Mouse (Mus musculus): ENCODE data around the gene Wdr81. TPM values are rescaled to one million over a fixed set of nuclear protein-coding genes. Genes with fewer than 3 reads are reported as not detected.

The Wdr81 gene
- polyA plus RNA-seq, 1 experiment, result 17.3 TPM

DNA sequence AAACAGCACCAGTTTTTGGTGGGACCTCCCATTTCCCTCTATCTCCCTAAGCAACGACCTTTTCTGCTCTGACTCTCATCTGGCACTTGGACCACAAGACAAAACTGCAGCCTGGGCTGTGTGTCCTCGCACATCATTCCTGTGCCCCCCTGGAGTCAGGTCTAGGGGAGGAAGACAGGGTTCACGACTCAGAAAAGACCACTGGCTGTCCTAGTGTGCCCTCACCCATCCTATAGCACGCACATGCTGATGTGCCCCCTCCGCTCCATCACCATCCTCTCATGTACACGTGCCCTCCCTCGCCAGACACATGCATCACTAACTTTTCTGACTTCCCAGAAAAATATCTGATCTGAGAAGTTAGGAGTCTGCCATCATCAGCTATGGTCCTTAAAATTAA lies 34.5 kb downstream of the Wdr81 start:
- peaks cover 30% of the 10 kb centered on the region for H3K36me3 ChIP-seq (ENCODE audit: control insufficient read depth, insufficient read depth)
- no peak overlapping the region for H3ac ChIP-seq (ENCODE audit: control insufficient read depth, insufficient read length)
- peak overlapping the region; percentile 88 for H3K4me2 ChIP-seq (ENCODE audit: low read depth)
- TF ChIP-seq POLR2AphosphoS2 (IDR thresholded peaks at IDR 0.05; ENCODE audit: insufficient read length, low read depth) (peak; percentile 53), SRF (IDR thresholded peaks at IDR 0.05; ENCODE audit: control insufficient read depth, insufficient read length, low read depth) (no peak), MYOD1 (IDR thresholded peaks at IDR 0.05; ENCODE audit: control insufficient read depth in 1 of 3, insufficient read length in 2 of 3, low read depth in 2 of 3) (no peak), TCF12 (IDR thresholded peaks at IDR 0.05; ENCODE audit: insufficient read depth, poor library complexity, severe bottlenecking) (no peak), POLR2A (IDR thresholded peaks at IDR 0.05; ENCODE audit: insufficient read length, low read depth) (peak; percentile 26), MYOG (IDR thresholded peaks at IDR 0.05; ENCODE audit: control insufficient read depth in 1 of 3, insufficient read depth in 1 of 3, insufficient read length in 2 of 3, low read depth in 2 of 3) (no peak), MAX (IDR thresholded peaks at IDR 0.05; ENCODE audit: low read depth) (no peak), TCF3 (IDR thresholded peaks at IDR 0.05; ENCODE audit: insufficient read length, low read depth) (no peak), USF1 (IDR thresholded peaks at IDR 0.05; ENCODE audit: low read depth) (no peak), REST (IDR thresholded peaks at IDR 0.05; ENCODE audit: insufficient read depth, insufficient read length) (no peak), E2F4 (IDR thresholded peaks at IDR 0.05; ENCODE audit: insufficient read depth) (no peak), CEBPB (IDR thresholded peaks at IDR 0.05; ENCODE audit: insufficient read depth, poor library complexity, severe bottlenecking) (no peak)
- no peaks in the 10 kb centered on the region for H3K27me3 ChIP-seq (ENCODE audit: control insufficient read depth, insufficient read depth, insufficient read length)
- H3K79me2 ChIP-seq (ENCODE audit: control insufficient read depth, insufficient read depth), result peaks cover 52% of the 10 kb centered on the region
- peak overlapping the region; percentile 89 for H3K4me3 ChIP-seq

DNA sequence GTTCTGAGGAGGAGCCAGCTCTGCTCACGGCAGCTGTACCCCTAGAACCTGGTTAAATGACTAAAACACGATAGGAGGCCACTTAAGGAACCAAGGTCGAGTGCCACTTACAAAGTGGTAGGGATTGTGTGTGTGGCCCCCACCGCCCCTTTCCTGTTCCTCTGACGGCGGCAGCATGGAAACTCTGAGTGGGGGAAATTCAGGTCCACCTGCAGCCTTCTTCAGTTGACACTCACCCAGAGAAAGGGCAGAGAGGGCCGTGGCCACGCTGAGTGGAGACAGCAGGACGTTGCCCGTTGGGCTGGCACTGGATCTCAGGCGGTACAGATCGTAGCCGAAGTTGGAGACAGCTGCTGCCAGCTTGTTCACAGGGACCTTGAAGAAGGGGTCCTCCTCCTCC lies 38.5 kb downstream of the Wdr81 start:
- Histone ChIP-seq H3K79me2 (ENCODE audit: control insufficient read depth, insufficient read depth) (peaks cover 38% of the 10 kb centered on the region), H3K36me3 (ENCODE audit: control insufficient read depth, insufficient read depth) (peaks cover 68% of the 10 kb centered on the region), H3K4me3 (no peak overlapping the region), H3ac (ENCODE audit: control insufficient read depth, insufficient read length) (no peak overlapping the region), H3K4me2 (ENCODE audit: low read depth) (no peak overlapping the region), H3K27me3 (ENCODE audit: control insufficient read depth, insufficient read depth, insufficient read length) (no peaks in the 10 kb centered on the region)
- TF ChIP-seq MAX (IDR thresholded peaks at IDR 0.05; ENCODE audit: low read depth) (no peak), POLR2A (IDR thresholded peaks at IDR 0.05; ENCODE audit: insufficient read length, low read depth) (no peak), REST (IDR thresholded peaks at IDR 0.05; ENCODE audit: insufficient read depth, insufficient read length) (no peak), POLR2AphosphoS2 (IDR thresholded peaks at IDR 0.05; ENCODE audit: insufficient read length, low read depth) (no peak), USF1 (IDR thresholded peaks at IDR 0.05; ENCODE audit: low read depth) (no peak)

DNA sequence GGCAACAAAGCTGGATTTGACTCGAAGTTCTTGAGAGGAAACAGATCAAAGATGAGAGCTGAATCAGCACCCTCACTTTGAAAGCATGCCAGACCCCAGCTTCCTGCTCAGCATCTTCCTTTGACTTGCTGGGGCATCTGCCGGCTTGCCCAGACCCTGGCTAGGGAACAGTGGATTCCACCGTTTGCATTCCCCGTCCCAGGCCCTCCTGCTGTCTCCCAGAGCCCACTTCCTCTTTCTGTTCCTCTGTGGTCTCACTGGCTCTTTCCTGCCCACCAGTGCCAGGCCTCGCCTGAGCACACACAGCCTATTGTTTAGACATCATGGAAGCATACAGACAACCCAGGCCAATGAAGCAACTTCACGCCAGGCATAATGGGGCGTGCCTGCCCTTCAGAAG lies 39.4 kb downstream of the Wdr81 start:
- no peaks in the 10 kb centered on the region for H3K27me3 ChIP-seq (ENCODE audit: control insufficient read depth, insufficient read depth, insufficient read length)
- peaks cover 77% of the 10 kb centered on the region for H3K36me3 ChIP-seq (ENCODE audit: control insufficient read depth, insufficient read depth)
- H3K4me3 ChIP-seq, result no peak overlapping the region
- H3ac ChIP-seq (ENCODE audit: control insufficient read depth, insufficient read length), result no peak overlapping the region
- TF ChIP-seq MYOG (IDR thresholded peaks at IDR 0.05; ENCODE audit: control insufficient read depth in 1 of 3, insufficient read depth in 1 of 3, insufficient read length in 2 of 3, low read depth in 2 of 3) (no peak), SRF (IDR thresholded peaks at IDR 0.05; ENCODE audit: control insufficient read depth, insufficient read length, low read depth) (no peak), E2F4 (IDR thresholded peaks at IDR 0.05; ENCODE audit: insufficient read depth) (no peak), MAX (IDR thresholded peaks at IDR 0.05; ENCODE audit: low read depth) (no peak), POLR2AphosphoS2 (IDR thresholded peaks at IDR 0.05; ENCODE audit: insufficient read length, low read depth) (no peak)
- H3K4me2 ChIP-seq (ENCODE audit: low read depth), result no peak overlapping the region
- peaks cover 29% of the 10 kb centered on the region for H3K79me2 ChIP-seq (ENCODE audit: control insufficient read depth, insufficient read depth)

DNA sequence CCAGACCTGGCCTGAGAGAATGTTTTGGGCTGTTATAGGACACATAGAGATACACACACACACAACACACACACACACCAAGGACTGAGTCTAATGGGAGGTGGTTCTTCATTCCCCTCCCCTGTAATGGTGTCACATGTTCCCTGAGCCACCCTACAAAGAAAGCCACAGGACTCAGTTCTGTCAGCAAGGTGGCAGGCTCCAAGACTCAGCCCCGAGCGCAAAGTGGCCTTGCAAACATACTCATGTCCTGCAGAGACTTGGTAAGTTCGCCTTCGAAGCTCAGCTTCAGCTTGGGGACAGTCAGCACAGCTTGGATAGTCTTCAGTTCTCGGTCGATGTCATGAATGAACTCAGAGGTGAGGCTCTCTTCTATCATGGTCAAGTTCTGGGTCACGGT lies 43.9 kb downstream of the Wdr81 start:
- no peak overlapping the region for H3K4me3 ChIP-seq
- H3K4me2 ChIP-seq (ENCODE audit: low read depth), result no peak overlapping the region
- no peaks in the 10 kb centered on the region for H3K27me3 ChIP-seq (ENCODE audit: control insufficient read depth, insufficient read depth, insufficient read length)
- no peak overlapping the region for H3ac ChIP-seq (ENCODE audit: control insufficient read depth, insufficient read length)
- peaks cover 63% of the 10 kb centered on the region for H3K36me3 ChIP-seq (ENCODE audit: control insufficient read depth, insufficient read depth)
- TF ChIP-seq REST (IDR thresholded peaks at IDR 0.05; ENCODE audit: insufficient read depth, insufficient read length), result no peak
- no peak for TF ChIP-seq MYOG (IDR thresholded peaks at IDR 0.05; ENCODE audit: control insufficient read depth in 1 of 3, insufficient read depth in 1 of 3, insufficient read length in 2 of 3, low read depth in 2 of 3)
- no peak for TF ChIP-seq POLR2A (IDR thresholded peaks at IDR 0.05; ENCODE audit: insufficient read length, low read depth)
- TF ChIP-seq POLR2AphosphoS2 (IDR thresholded peaks at IDR 0.05; ENCODE audit: insufficient read length, low read depth), result peak; percentile 29
- no peak for TF ChIP-seq CEBPB (IDR thresholded peaks at IDR 0.05; ENCODE audit: insufficient read depth, poor library complexity, severe bottlenecking)
- TF ChIP-seq USF1 (IDR thresholded peaks at IDR 0.05; ENCODE audit: low read depth), result no peak
- no peak for TF ChIP-seq MAX (IDR thresholded peaks at IDR 0.05; ENCODE audit: low read depth)
- no peaks in the 10 kb centered on the region for H3K79me2 ChIP-seq (ENCODE audit: control insufficient read depth, insufficient read depth)

DNA sequence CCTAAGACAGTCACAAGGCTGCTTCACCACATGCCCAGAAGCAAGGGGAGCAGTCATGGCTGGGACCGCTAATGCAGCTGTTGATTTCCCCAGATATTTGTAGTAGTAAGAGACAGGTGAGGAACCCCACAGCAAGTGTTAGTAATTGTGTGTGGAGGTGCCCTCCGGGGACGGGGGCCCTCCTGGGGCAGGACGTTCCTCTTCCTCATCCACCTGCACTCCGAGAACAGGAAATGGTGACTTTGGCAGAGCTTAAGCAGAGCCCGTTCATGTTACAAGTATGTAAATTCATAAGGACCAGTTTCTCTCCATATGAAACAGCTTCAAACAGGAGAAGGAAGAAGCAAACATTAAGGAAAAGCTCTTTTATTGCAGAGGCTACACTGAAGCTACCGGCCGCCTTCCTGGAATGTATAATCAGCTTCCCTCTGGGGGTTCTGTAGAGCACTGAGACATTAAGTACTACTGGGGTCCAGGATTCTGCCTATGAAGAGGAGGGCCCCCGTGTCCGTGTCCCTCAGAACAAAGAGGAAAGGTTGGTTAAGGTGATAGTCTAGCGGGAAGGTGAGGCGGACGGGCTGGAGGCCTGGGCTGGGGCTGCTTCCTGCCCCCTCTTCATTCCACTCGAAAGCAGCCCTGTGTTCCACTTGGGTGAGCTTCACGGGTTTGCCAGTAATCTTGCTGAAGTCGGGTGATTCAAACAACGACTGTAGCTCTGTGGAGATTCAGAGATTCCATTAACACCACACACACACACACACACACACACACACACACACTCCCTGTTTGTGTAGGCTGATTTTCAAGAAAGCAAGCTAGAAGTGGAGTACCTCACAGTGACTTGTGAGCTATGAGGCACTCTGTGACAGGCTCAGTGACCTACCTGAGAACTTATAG lies 44.6 kb downstream of the Wdr81 start:
- Histone ChIP-seq H3K27me3 (ENCODE audit: control insufficient read depth, insufficient read depth, insufficient read length) (no peaks in the 10 kb centered on the region), H3K36me3 (ENCODE audit: control insufficient read depth, insufficient read depth) (peaks cover 56% of the 10 kb centered on the region), H3K4me2 (ENCODE audit: low read depth) (no peak overlapping the region), H3K79me2 (ENCODE audit: control insufficient read depth, insufficient read depth) (no peaks in the 10 kb centered on the region), H3K4me3 (no peak overlapping the region), H3ac (ENCODE audit: control insufficient read depth, insufficient read length) (no peak overlapping the region)
- TF ChIP-seq POLR2AphosphoS2 (IDR thresholded peaks at IDR 0.05; ENCODE audit: insufficient read length, low read depth) (peak; percentile 23), TCF12 (IDR thresholded peaks at IDR 0.05; ENCODE audit: insufficient read depth, poor library complexity, severe bottlenecking) (no peak)
